Mouse (Mus musculus): ENCODE measurements around the gene Stard9. TPM values are rescaled to one million over a fixed set of nuclear protein-coding genes. Genes with fewer than 3 reads are reported as not detected.

Stard9 gene
- total and polyA plus RNA-seq, 3 experiments = 5.1 to 9.0 (median 8.7) TPM

GRCm38 (mm10) chr2:120729775-120730585 lies 101.1 kb downstream of the Stard9 start:
- DNase-seq = peak; percentile 20

- no peak for DNase-seq
Measured at GRCm38 (mm10) chr2:120730639-120731166, 101.8 kb downstream of the Stard9 start.

GRCm38 (mm10) chr2:120731167-120731862 lies 102.4 kb downstream of the Stard9 start:
- DNase-seq = peak; percentile 97

- DNase-seq = no peak
Measured at GRCm38 (mm10) chr2:120731877-120732530, 103.1 kb downstream of the Stard9 start.

- no peak for DNase-seq
Measured at GRCm38 (mm10) chr2:120745496-120745895, 116.6 kb downstream of the Stard9 start.

- DNase-seq = no peak
Measured at GRCm38 (mm10) chr2:120748041-120748440, 119.1 kb downstream of the Stard9 start.

- no peak for DNase-seq
Measured at GRCm38 (mm10) chr2:120761922-120762321, 133.0 kb downstream of the Stard9 start.

GRCm38 (mm10) chr2:120770265-120770935 lies 141.5 kb downstream of the Stard9 start:
- DNase-seq = no peak

Other genes with a start within 250 kb of the Stard9 start
- 10 to 100 TPM; 40.0 to 42.3 TPM for gene Ganc, start 225.2 kb upstream of the Stard9 start, total RNA-seq (2021)
- gene Ganc, start 225.2 kb upstream of the Stard9 start, polyA plus RNA-seq (2012; rRNA removed) = 11.0 and 11.5 TPM in 2 replicates
- 10 to 100 TPM; 42.0 to 43.9 TPM for gene Tmem87a, start 225.0 kb upstream of the Stard9 start, total RNA-seq (2021)
- gene Tmem87a, start 225.0 kb upstream of the Stard9 start, polyA plus RNA-seq (2012; rRNA removed) = 3.8 and 5.4 TPM in 2 replicates
- under 1 TPM; 0.12 to 0.45 TPM for gene Capn3, start 173.1 kb upstream of the Stard9 start, total RNA-seq (2021)
- 0.09 and 0.15 TPM in 2 replicates for gene Capn3, start 173.1 kb upstream of the Stard9 start, polyA plus RNA-seq (2012; rRNA removed)
- gene Zfp106, start 65.3 kb upstream of the Stard9 start, total RNA-seq (2021) = 10 to 100 TPM; 96.7 to 98.7 TPM
- 35.7 and 49.7 TPM in 2 replicates for gene Zfp106, start 65.3 kb upstream of the Stard9 start, polyA plus RNA-seq (2012; rRNA removed)
- gene Snap23, start 61.5 kb upstream of the Stard9 start, total RNA-seq (2021) = 10 to 100 TPM; 54.3 to 90.8 TPM
- gene Snap23, start 61.5 kb upstream of the Stard9 start, polyA plus RNA-seq (2012; rRNA removed) = 1.8 and 2.1 TPM in 2 replicates
- 10 to 100 TPM in 1 of 2 experiments, 1 to 10 TPM in 1; 9.4 to 12.6 TPM for gene Haus2, start 19.7 kb upstream of the Stard9 start, total RNA-seq (2021)
- gene Haus2, start 19.7 kb upstream of the Stard9 start, polyA plus RNA-seq (2012; rRNA removed) = 0.61 and 0.95 TPM in 2 replicates
- 10 to 100 TPM; 17.9 to 21.6 TPM for gene Lrrc57, start 19.6 kb upstream of the Stard9 start, total RNA-seq (2021)
- 5.8 and 7.6 TPM in 2 replicates for gene Lrrc57, start 19.6 kb upstream of the Stard9 start, polyA plus RNA-seq (2012; rRNA removed)
- gene Cdan1, start 221.0 kb downstream of the Stard9 start, total RNA-seq (2021) = 10 to 100 TPM; 11.4 to 12.4 TPM
- gene Cdan1, start 221.0 kb downstream of the Stard9 start, polyA plus RNA-seq (2012; rRNA removed) = 20.1 and 26.6 TPM in 2 replicates
- 10 to 100 TPM in 1 of 2 experiments, 1 to 10 TPM in 1; 9.8 to 15.2 TPM for gene Ttbk2, start 221.5 kb downstream of the Stard9 start, total RNA-seq (2021)
- 1.7 and 2.0 TPM in 2 replicates for gene Ttbk2, start 221.5 kb downstream of the Stard9 start, polyA plus RNA-seq (2012; rRNA removed)

All from adrenal gland, adult 2 months (tissue).